Mouse (Mus musculus): Measurements from ENCODE around the gene Aip. TPM values are rescaled to one million over a fixed set of nuclear protein-coding genes. Genes with fewer than 3 reads are reported as not detected.
A peak's percentile ranks its signal among the peaks of the same experiment; 100 is the strongest.

Gene Aip
- polyA plus RNA-seq, 1 experiment from 2014 or later: 37.7 TPM

DNA sequence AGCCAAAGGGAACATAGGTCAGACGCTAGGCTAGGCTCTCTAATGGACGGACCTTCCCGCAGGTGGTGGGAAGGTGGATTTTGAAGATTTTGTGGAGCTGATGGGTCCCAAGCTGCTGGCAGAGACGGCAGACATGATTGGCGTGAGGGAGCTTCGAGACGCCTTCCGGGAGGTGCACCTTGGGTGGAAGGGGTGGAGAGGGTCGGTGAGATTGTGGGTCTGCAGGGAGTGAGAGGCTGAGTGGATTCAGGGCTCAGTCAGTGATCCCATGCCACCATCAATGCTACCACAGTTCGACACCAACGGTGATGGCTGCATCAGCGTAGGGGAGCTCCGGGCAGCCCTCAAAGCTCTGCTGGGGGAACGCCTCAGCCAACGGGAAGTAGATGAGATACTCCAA lies 39.5 kb downstream of the Aip start:
- H3K27me3 ChIP-seq: peaks cover 17% of the 10 kb centered on the region
- no peak overlapping the region for H3K4me2 ChIP-seq
- no peaks in the 10 kb centered on the region for H3K36me3 ChIP-seq
- H3K4me3 ChIP-seq (replicated peaks): no peak overlapping the region
- no peak overlapping the region for H3K9ac ChIP-seq
- DNase-seq: no peak
- no peak for ATAC-seq (ENCODE audit: low read depth)
- H3K4me1 ChIP-seq (replicated peaks): peaks cover 18% of the 10 kb centered on the region
- H3K27ac ChIP-seq: no peak overlapping the region
- H3K9me3 ChIP-seq (replicated peaks): no peaks in the 10 kb centered on the region
- WGBS (ENCODE audit: insufficient replicate concordance): 75% methylated on average over 15 of the region's 15 CpGs

DNA sequence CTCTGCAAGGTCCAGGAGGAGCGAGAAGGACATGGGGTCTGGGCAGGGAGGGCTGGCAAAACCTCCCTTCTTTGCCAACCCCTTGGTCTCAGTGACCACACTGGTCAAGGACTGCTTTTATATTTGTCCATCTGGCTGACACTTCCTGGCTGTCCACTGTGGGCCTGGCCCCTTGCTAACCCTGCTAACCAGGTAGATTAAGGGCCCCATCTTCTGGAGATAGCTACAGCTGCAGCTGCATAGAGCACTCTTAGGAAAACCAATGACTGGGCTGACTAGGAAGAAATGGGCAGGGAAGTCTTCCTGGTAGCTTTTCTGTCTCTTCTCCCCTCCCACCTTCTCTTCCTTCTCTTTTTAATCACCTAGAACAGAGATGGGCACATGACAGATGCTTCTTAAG lies 40.7 kb downstream of the Aip start:
- DNase-seq (no peak), ATAC-seq (ENCODE audit: low read depth) (no peak)
- Histone ChIP-seq H3K4me1 (replicated peaks) (peaks cover 30% of the 10 kb centered on the region), H3K27me3 (peaks cover 17% of the 10 kb centered on the region), H3K9ac (no peak overlapping the region), H3K4me2 (no peak overlapping the region), H3K4me3 (replicated peaks) (no peak overlapping the region), H3K27ac (no peak overlapping the region), H3K36me3 (no peaks in the 10 kb centered on the region), H3K9me3 (replicated peaks) (no peaks in the 10 kb centered on the region)
- 81% methylated on average over 1 of the region's 1 CpGs for WGBS (ENCODE audit: insufficient replicate concordance)

DNA sequence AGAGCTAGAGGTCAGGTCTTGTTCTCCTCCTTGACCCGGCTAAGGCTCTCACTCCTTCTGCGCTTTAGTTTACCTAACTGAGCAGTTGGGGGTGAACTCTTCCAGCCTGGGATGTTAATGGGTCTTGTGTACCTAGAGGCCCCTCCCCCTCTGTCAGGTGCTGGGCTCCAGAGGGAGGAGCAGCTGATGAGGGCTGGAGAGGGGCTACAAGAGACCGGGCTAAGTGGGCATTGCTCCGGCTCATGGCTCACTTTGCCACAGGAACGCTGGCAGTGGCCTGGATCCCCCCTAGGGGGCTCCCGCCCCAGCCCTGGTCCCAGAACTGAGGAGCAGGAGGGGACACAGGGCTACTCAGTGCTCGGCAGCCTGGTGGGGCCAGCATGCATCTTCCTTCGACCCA lies 41.8 kb downstream of the Aip start:
- Histone ChIP-seq H3K4me1 (replicated peaks) (peaks cover 41% of the 10 kb centered on the region), H3K4me3 (replicated peaks) (no peak overlapping the region), H3K36me3 (no peaks in the 10 kb centered on the region), H3K27me3 (peaks cover 11% of the 10 kb centered on the region; the same call in 1 of the 2 replicates), H3K9ac (no peak overlapping the region), H3K9me3 (replicated peaks) (no peaks in the 10 kb centered on the region), H3K4me2 (no peak overlapping the region), H3K27ac (no peak overlapping the region)
- ATAC-seq (ENCODE audit: low read depth): no peak
- DNase-seq: no peak
- 39% methylated on average over 8 of the region's 8 CpGs for WGBS (ENCODE audit: insufficient replicate concordance)

DNA sequence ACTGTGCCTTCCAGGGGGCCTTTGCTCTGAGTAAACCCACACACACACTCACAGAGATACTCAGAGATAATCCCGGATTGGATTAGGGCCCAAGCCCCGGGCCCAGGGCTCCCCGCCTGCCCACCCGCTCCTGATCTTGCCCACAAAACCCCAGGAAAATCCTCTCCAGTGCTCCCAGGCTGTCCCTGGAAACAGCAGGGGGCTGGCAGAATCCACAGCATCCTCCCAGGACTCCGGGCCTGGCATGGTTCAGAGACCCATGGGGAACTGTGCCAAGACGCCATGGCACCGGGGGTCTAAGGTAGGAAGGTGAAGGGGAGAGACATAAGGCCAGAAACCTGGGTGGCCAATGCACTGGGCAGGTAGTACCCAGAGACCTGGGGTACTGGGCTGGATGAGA lies 42.3 kb downstream of the Aip start:
- peaks cover 39% of the 10 kb centered on the region for H3K4me1 ChIP-seq (replicated peaks)
- H3K36me3 ChIP-seq: no peaks in the 10 kb centered on the region
- H3K4me2 ChIP-seq: no peak overlapping the region
- H3K27ac ChIP-seq: no peak overlapping the region
- H3K9ac ChIP-seq: no peak overlapping the region
- no peak for ATAC-seq (ENCODE audit: low read depth)
- WGBS (ENCODE audit: insufficient replicate concordance): 71% methylated on average over 7 of the region's 7 CpGs
- no peak for DNase-seq
- no peak overlapping the region for H3K4me3 ChIP-seq (replicated peaks)
- H3K27me3 ChIP-seq: peaks cover 11% of the 10 kb centered on the region; the same call in 1 of the 2 replicates
- H3K9me3 ChIP-seq (replicated peaks): no peaks in the 10 kb centered on the region

DNA sequence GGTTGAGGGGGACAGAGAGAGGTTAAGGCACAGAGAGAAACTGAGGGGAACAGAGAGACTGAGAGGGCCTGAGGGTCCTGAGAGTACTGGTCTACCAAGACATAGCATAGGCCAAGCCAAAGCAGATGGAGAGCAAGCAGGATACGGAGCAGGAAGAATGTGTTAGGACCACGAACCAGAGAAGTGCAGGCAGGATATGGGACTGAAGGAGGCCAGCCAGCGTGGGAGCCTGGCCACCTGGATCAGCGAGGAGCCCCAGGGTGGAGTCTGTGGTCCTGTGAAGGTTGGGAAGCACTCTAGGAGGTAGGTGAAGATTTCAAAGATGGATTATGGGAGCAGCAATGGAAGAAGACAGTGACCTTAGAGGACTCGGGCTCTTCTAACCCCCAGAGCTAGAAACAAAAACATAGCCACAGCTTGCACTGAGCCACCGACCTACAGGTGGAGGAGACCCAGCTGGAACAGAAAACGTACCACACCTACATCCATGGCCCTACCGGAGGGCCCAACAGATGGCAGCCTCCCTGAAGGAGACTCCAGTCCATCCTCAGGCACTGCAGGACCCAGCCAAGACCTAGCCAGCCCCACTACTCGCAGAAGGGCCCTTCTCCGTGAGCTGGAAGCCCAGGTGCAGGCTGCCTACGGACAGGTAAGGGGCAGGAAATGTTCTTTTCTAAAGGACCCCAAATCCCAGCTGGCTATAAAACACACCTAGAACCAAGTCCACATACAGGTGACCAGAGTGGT lies 43.3 kb downstream of the Aip start:
- H3K9me3 ChIP-seq (replicated peaks): no peaks in the 10 kb centered on the region
- no peak for ATAC-seq (ENCODE audit: low read depth)

DNA sequence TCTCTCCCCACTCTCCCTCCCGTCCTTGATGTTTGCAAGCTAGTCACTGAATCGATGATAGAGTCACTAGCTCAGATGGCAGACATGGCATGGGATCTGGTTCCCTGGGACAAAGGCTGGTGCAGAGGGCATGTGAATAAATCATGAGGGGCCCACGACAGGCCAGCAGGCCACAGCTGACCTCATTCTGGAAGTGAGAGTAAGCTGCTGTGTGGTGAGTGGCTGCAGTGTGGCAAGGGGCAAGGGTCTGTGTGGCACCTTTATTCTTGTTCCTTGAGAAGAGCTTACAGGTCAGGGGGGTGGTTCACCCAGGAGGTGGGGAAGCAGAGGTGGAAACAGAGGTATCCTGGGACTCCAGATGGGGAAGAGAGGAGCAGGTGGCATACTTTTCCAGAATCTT lies 44.3 kb downstream of the Aip start, which contains the start of gene Cabp2:
Gene Cabp2 (plus strand): TSS at position 185 of the 400 bp plus-strand sequence.
- Histone ChIP-seq H3K36me3 (no peaks in the 10 kb centered on the region), H3K4me1 (replicated peaks) (peaks cover 43% of the 10 kb centered on the region), H3K27me3 (peaks cover 7% of the 10 kb centered on the region; the same call in 1 of the 2 replicates), H3K4me2 (peak within 1 kb of the TSS; percentile 50), H3K4me3 (replicated peaks) (0 out of 2 replicates have a peak within 1 kb of the TSS, but pooled peaks have one; percentile 5), H3K9me3 (replicated peaks) (no peaks in the 10 kb centered on the region), H3K9ac (peak within 1 kb of the TSS; percentile 49), H3K27ac (peak within 1 kb of the TSS; percentile 72)
- ATAC-seq (ENCODE audit: low read depth) (no peak), DNase-seq (no peak)
- WGBS (ENCODE audit: insufficient replicate concordance): 54% methylated on average over 3 of the region's 3 CpGs

More for the DNA sequence above, 43.3 kb downstream of the Aip start:
- H3K4me1 ChIP-seq (replicated peaks): peaks cover 43% of the 10 kb centered on the region
- DNase-seq: no peak
- no peak overlapping the region; the same call in 1 of the 2 replicates for H3K27ac ChIP-seq
- no peaks in the 10 kb centered on the region for H3K36me3 ChIP-seq
- WGBS (ENCODE audit: insufficient replicate concordance): 69% methylated on average over 11 of the region's 11 CpGs
- no peak overlapping the region for H3K4me3 ChIP-seq (replicated peaks)
- no peak overlapping the region for H3K4me2 ChIP-seq
- peaks cover 11% of the 10 kb centered on the region; the same call in 1 of the 2 replicates for H3K27me3 ChIP-seq
- H3K9ac ChIP-seq: no peak overlapping the region

DNA sequence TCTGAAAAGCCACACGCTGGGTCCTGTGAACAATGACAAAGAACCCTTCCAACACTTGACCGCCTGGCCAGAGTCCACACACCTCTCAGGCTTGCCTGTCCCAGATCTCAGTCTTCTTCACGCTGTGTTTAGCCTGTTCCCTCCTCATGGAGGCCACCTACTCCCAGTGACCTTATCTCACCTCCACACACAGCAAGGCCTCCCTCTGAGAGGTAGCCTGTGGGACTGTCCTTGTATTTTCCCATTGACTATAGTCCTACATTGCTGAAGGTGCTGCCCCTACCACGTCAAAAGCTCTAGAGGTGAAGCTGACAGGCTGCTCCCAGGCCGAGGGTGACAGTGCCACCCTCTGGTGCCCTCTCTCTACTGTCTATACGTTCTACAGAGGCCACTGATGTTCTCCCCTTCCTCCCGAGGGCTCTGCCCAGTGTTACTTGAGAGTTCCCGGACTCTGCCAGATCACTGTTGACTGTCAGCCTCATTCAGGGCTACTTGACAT lies 45.1 kb downstream of the Aip start:
- peak overlapping the region; percentile 49 for H3K9ac ChIP-seq
- WGBS (ENCODE audit: insufficient replicate concordance): 35% methylated on average over 8 of the region's 8 CpGs
- H3K4me2 ChIP-seq: peak overlapping the region; percentile 50
- 0 out of 2 replicates have a peak overlapping the region, but pooled peaks have one; percentile 5 for H3K4me3 ChIP-seq (replicated peaks)
- ATAC-seq (ENCODE audit: low read depth): peak; percentile 93
- no peaks in the 10 kb centered on the region for H3K36me3 ChIP-seq
- peaks cover 43% of the 10 kb centered on the region for H3K4me1 ChIP-seq (replicated peaks)
- H3K27me3 ChIP-seq: peaks cover 7% of the 10 kb centered on the region; the same call in 1 of the 2 replicates
- no peaks in the 10 kb centered on the region for H3K9me3 ChIP-seq (replicated peaks)
- peak; percentile 43 for DNase-seq
- H3K27ac ChIP-seq: peak overlapping the region; percentile 72

DNA sequence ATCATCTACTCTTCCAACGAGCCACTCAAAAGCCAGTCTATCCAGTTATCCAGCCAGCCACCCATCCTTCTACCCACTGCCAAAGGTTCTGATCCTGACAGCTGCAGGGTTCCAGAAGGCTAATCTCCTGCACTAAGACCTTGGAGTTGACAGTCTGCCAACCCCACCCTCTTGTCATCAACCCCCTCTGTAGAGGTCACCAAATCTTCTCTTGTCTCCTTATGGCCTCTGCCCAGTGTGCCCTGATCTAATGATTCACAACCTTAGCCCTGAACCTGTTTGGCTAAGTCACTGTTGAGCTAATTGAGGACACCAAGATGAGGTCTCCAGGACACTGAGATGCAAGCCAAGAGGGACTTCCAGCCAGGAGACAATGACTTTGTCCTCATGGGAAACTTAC lies 46.1 kb downstream of the Aip start:
- 47% methylated on average over 1 of the region's 1 CpGs for WGBS (ENCODE audit: insufficient replicate concordance)
- DNase-seq: no peak
- peak; percentile 19; the same call in 1 of the 2 replicates for ATAC-seq (ENCODE audit: low read depth)
- peaks cover 43% of the 10 kb centered on the region for H3K4me1 ChIP-seq (replicated peaks)
- no peak overlapping the region for H3K4me2 ChIP-seq
- no peak overlapping the region for H3K27ac ChIP-seq
- H3K27me3 ChIP-seq: peaks cover 5% of the 10 kb centered on the region; the same call in 1 of the 2 replicates
- no peaks in the 10 kb centered on the region for H3K36me3 ChIP-seq
- H3K9me3 ChIP-seq (replicated peaks): no peaks in the 10 kb centered on the region
- no peak overlapping the region for H3K4me3 ChIP-seq (replicated peaks)
- no peak overlapping the region for H3K9ac ChIP-seq

DNA sequence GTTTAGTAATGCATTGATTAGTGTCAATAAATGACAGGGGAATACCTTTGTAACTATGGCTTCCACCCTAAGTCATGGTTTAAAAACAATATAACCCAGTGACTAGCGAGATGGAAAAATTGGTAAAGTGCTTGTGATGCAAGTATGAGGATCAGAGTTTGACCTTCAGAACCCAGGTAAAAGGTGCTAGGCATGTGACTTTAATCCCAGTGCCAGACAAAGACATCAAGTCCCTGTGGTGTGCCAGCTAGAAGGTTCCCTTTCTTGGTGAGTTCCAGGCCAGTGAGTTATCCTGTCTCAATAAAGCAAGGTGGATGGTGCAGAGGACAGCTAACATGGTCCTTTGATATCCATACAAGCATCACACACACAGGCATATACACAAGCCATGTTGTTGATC lies 50.1 kb downstream of the Aip start:
- DNase-seq: no peak
- WGBS (ENCODE audit: insufficient replicate concordance): 74% methylated on average over 1 of the region's 1 CpGs
- Histone ChIP-seq H3K36me3 (no peaks in the 10 kb centered on the region), H3K4me2 (no peak overlapping the region), H3K4me1 (replicated peaks) (peaks cover 41% of the 10 kb centered on the region), H3K9ac (no peak overlapping the region), H3K27me3 (no peaks in the 10 kb centered on the region), H3K27ac (no peak overlapping the region), H3K4me3 (replicated peaks) (no peak overlapping the region), H3K9me3 (replicated peaks) (no peaks in the 10 kb centered on the region)
- ATAC-seq (ENCODE audit: low read depth): no peak

DNA sequence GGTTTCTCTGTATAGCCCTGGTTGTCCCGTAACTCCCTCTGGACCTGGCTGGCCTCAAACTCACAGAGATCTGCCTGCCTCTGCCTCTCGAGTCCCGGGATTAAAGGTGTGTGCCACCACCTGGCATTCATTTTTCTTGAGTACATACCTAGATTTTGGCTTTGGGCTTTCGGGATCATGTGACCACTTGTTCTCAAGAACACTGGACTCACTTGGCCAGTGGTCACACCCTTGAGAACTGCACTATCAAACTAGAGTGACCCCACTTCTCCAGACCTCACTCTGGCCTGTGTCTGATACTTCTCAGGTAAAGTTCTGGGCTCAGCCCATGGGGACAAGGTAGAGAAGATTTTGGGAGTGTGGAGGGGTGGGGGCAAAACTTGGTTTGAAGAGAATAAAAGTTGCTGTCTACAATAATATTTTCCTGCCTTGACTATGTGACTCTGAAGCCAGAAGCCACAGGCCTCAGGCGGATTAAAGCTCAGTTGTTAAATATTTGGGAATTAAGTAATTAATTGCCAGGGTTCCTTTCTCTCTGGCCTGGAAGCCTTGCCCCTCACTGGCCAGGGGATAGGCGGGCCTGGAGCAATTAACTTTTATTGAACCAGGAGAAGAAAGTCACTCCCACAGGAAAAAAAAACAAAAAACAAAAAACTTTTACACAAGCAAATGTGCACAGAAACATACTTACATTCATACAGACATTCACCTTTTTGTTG lies 52.8 kb downstream of the Aip start:
- no peak overlapping the region for H3K27ac ChIP-seq
- peaks cover 21% of the 10 kb centered on the region for H3K4me1 ChIP-seq (replicated peaks)
- no peak overlapping the region for H3K9ac ChIP-seq
- H3K4me2 ChIP-seq: no peak overlapping the region
- H3K9me3 ChIP-seq (replicated peaks): no peaks in the 10 kb centered on the region
- ATAC-seq (ENCODE audit: low read depth): no peak
- 69% methylated on average over 6 of the region's 6 CpGs for WGBS (ENCODE audit: insufficient replicate concordance)
- no peaks in the 10 kb centered on the region for H3K36me3 ChIP-seq
- no peaks in the 10 kb centered on the region; the same call in 1 of the 2 replicates for H3K27me3 ChIP-seq
- DNase-seq: no peak
- H3K4me3 ChIP-seq (replicated peaks): no peak overlapping the region

DNA sequence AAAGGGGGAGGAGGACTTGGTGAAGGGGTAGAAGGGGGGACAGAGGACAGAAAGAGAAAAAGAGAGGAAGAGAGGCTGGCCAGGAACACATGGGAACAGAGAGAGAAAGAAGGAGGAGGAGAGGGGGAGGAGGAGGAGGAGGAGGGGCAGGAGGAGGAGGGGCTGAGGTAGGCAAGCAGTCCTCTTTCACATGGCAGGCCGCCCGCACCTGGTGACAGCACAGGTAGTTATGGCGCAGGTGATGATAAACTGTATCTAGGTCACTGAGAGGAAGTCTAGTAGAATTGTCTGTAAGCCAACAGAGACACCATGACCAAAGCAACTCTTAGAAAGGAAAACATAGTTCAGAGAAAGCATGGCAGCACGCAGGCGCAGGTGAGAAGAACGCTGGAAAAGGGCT lies 54.3 kb downstream of the Aip start:
- H3K4me1 ChIP-seq (replicated peaks): peaks cover 32% of the 10 kb centered on the region
- no peak overlapping the region for H3K4me2 ChIP-seq
- no peak overlapping the region for H3K9ac ChIP-seq
- 83% methylated on average over 6 of the region's 6 CpGs for WGBS (ENCODE audit: insufficient replicate concordance)
- H3K4me3 ChIP-seq (replicated peaks): no peak overlapping the region
- H3K9me3 ChIP-seq (replicated peaks): no peaks in the 10 kb centered on the region
- DNase-seq (no peak), ATAC-seq (ENCODE audit: low read depth) (no peak)
- no peaks in the 10 kb centered on the region; the same call in 1 of the 2 replicates for H3K27me3 ChIP-seq
- no peaks in the 10 kb centered on the region for H3K36me3 ChIP-seq
- peak overlapping the region; percentile 48 for H3K27ac ChIP-seq

Data from liver, embryonic 13.5 days (tissue).